Mouse (Mus musculus) telencephalon, adult 2 months (tissue): Measurements from ENCODE around the gene Spast.

Experiments used
- DNase-seq: peaks from one replicate; pipeline ENCODE4 v3.0.0-alpha.2; 2011; ENCODE audit warnings: low read depth, low spot score

Gene Spast

GRCm38 (mm10) chr17:74424401-74425005 lies 85.7 kb downstream of the Spast start:
- DNase-seq = no peak

GRCm38 (mm10) chr17:74430074-74430473 lies 91.3 kb downstream of the Spast start:
- DNase-seq = no peak

DNA sequence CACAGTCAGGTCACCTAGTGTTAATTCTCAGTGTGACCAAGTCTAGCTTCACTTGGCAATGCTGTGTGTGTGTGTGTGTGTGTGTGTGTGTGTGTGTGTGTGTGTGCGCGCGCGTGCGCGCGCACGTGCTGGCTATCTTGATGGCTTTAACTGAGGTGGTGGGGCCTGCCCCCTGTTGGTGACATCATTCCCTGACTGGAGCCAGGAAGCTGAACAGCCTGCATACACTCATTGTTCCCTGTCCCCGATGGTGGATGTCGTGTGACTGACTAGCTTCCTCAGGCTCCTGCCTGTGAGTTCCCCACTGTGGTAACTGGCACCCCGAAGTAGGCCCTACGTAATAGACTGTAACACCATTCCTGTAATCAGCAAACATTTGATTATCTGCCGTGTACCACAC lies 92.7 kb downstream of the Spast start:
- no peak for DNase-seq

- DNase-seq = no peak
These were observed 93.8 kb downstream of the Spast start for GRCm38 (mm10) chr17:74432631-74433030.

GRCm38 (mm10) chr17:74437762-74438161 lies 99.0 kb downstream of the Spast start:
- DNase-seq = no peak

- DNase-seq = no peak
These were observed 101.7 kb downstream of the Spast start for GRCm38 (mm10) chr17:74440486-74440885.
